Mouse (Mus musculus) E14TG2a.4 (cell line): ENCODE data around the gene Pip4k2b.

ENCODE experiments used
- CTCF ChIP-seq: conservative IDR thresholded peaks from 2 replicates; pipeline ENCODE4 v1.5.1; 2014; ENCODE audit warnings: low read length
- NANOG ChIP-seq: IDR thresholded peaks from 2 replicates; pipeline ENCODE4 v1.6.1; 2014; ENCODE audit warnings: borderline replicate concordance, low read length, mixed read lengths
- POU5F1 ChIP-seq: IDR thresholded peaks from 2 replicates; pipeline ENCODE4 v1.6.1; 2014; ENCODE audit warnings: low read length, borderline replicate concordance

DNA sequence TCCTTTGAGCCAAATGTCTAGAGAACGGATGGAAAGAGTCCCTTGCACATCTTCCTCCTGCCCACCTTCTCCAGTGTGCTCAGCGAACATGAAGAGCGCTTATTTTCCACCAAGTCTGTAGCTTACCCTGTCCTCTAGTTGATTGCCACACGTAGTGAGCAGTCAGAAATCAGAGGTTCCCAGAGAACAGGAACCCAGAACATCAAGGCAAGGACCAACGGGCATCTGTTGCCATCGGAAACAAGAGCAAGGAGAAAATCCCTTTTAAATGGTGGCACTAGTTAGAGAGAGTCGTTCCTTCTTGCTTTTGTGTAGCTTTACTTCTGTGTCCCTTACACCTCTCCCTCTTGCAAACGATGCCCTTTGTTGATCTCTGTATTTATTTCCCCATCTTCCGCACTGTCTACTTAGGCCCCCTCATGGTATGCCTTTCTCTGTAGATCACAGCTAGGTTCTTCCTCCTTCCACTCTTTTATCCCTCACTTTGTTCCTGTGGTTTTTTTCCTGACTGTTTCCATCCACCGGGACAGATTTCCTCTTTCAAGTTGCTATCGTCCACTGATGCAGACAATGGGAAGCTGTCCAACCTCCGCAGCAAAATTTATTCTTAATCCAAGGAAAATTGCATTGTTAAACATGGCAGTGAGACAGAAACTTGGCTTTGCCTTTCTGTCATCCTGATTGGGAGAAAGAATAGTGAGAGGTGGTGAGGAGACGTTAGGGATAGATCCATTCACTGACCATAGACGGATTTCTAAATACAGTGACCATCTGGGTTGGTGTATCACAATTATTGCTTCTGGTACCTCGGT lies 42.7 kb downstream of the Pip4k2b start:
- no peak for TF ChIP-seq CTCF
- TF ChIP-seq NANOG: no peak
- TF ChIP-seq POU5F1: no peak
